14 mouse cellular contexts compared by ENCODE assay signal in the genomic region with DNA sequence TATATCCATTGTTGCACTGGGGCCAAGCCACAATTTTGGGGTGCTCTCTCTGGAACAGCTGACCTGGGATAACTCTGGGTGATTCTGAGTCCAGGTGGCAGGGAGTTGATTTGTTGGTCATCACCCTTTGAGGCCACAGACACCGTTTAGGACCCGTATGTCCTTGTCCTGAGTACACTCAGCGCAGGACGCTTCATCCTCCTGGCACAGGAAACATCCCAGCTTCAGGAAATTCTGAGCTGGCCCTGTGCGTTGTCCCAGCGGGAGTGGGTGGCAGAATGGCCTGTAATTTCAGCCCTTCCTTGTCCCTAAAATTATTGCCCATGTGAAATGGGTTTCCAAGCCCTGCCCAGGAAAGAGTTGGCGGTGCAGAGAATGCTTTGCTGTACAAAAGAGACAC. TPM values are rescaled to one million over a fixed set of nuclear protein-coding genes. Genes with fewer than 3 reads are reported as not detected.
A peak's percentile ranks its signal among the peaks of the same experiment; 100 is the strongest.
DNase-seq lines count a peak whose midpoint lies in the region; ATAC-seq and TF ChIP-seq lines count a peak whose summit lies in the region.
"Had no signal": no experiment of that assay in that cellular context is flagged by ENCODE, and none has a peak within 500 bp of the region (broad histone marks: within the 10 kb centered on the region; RNA-seq: fewer than 3 reads in every experiment).

No protein-coding gene starts in this region.

- no peak overlapping the region for H3K4me3 ChIP-seq in hindbrain, embryonic 14.5 days (replicated peaks; ENCODE audit: low read length)
- H3K4me3 ChIP-seq in midbrain, postnatal 0 days (ENCODE audit: low read depth, low read length), result no peak overlapping the region
- H3K4me3 ChIP-seq: limb, embryonic 10.5 days; midbrain, embryonic 12.5 days; neural tube, embryonic 13.5 days had no signal

- no peaks in the 10 kb centered on the region for H3K9me3 ChIP-seq in hindbrain, embryonic 14.5 days (ENCODE audit: control insufficient read depth, low read length)
- no peaks in the 10 kb centered on the region for H3K9me3 ChIP-seq in midbrain, postnatal 0 days (ENCODE audit: low read length)
- H3K9me3 ChIP-seq: limb, embryonic 10.5 days; midbrain, embryonic 12.5 days; neural tube, embryonic 13.5 days had no signal

- no peaks in the 10 kb centered on the region for H3K27me3 ChIP-seq in hindbrain, embryonic 14.5 days (ENCODE audit: control insufficient read depth, insufficient read depth, low read length)
- H3K27me3 ChIP-seq in midbrain, postnatal 0 days (ENCODE audit: insufficient read depth, low read length), result no peaks in the 10 kb centered on the region; the same call in 1 of the 2 replicates

- no peak overlapping the region for H3K27ac ChIP-seq in hindbrain, embryonic 14.5 days
- no peak overlapping the region for H3K27ac ChIP-seq in midbrain, postnatal 0 days (ENCODE audit: low read depth, low read length)
- H3K27ac ChIP-seq: limb, embryonic 10.5 days; midbrain, embryonic 12.5 days; neural tube, embryonic 13.5 days; stomach, postnatal 0 days had no signal

- no peak overlapping the region for H3K4me2 ChIP-seq in hindbrain, embryonic 14.5 days (replicated peaks)
- H3K4me2 ChIP-seq in midbrain, postnatal 0 days (ENCODE audit: low read depth, low read length, poor library complexity, severe bottlenecking), result no peak overlapping the region
- H3K4me2 ChIP-seq: midbrain, embryonic 12.5 days; neural tube, embryonic 13.5 days had no signal

- 83% methylated on average over 7 of the region's 7 CpGs for WGBS in hindbrain, embryonic 14.5 days
- 89% methylated on average over 7 of the region's 7 CpGs for WGBS in midbrain, postnatal 0 days

- intact Hi-C loops in heart, postnatal 10 days (cut with DNase I), result no loop called here

- peak; percentile 0 to 3 for DNase-seq in heart, postnatal 10 days
- DNase-seq in heart, adult 9 months (ENCODE audit: low spot score in 2 of 2), result no peak
- DNase-seq in layer of hippocampus, postnatal 10 days (ENCODE audit: low spot score in 2 of 2), result peak; percentile 3 to 9
- DNase-seq in layer of hippocampus, postnatal 25 days (ENCODE audit: extremely low spot score in 1 of 2, low spot score in 1 of 2), result no peak
- peak; percentile 15 for DNase-seq in urinary bladder, adult 2 months (ENCODE audit: low spot score)
- no peak for DNase-seq in urinary bladder, postnatal 10 days (ENCODE audit: low spot score)
- DNase-seq in hindbrain, embryonic 14.5 days (ENCODE audit: low spot score), result no peak
- no peak for DNase-seq in midbrain, postnatal 0 days (ENCODE audit: low spot score)

- no peak for ATAC-seq in hindbrain, embryonic 14.5 days (ENCODE audit: low FRiP score)
- no peak for ATAC-seq in midbrain, postnatal 0 days (ENCODE audit: low FRiP score)
- ATAC-seq: CD4-positive, CD25-positive, alpha-beta regulatory T cell, adult 4 months; forebrain, embryonic 14.5 days had no signal

- H3K4me1 ChIP-seq in hindbrain, embryonic 14.5 days (replicated peaks; ENCODE audit: control insufficient read depth, insufficient read depth, low read length), result no peaks in the 10 kb centered on the region
- no peaks in the 10 kb centered on the region for H3K4me1 ChIP-seq in midbrain, postnatal 0 days (ENCODE audit: insufficient read depth, low read length)

- no peaks in the 10 kb centered on the region for H3K36me3 ChIP-seq in hindbrain, embryonic 14.5 days (replicated peaks; ENCODE audit: control insufficient read depth, insufficient read depth)
- no peaks in the 10 kb centered on the region for H3K36me3 ChIP-seq in midbrain, postnatal 0 days (ENCODE audit: insufficient read depth, low read length)
- H3K36me3 ChIP-seq: limb, embryonic 10.5 days; midbrain, embryonic 12.5 days; neural tube, embryonic 13.5 days had no signal

- no peak for TF ChIP-seq CTCF in midbrain, postnatal 0 days (IDR thresholded peaks at IDR 0.05)

- no peak overlapping the region for H3K9ac ChIP-seq in hindbrain, embryonic 14.5 days
- no peak overlapping the region for H3K9ac ChIP-seq in midbrain, postnatal 0 days (replicated peaks; ENCODE audit: low read length, poor library complexity, severe bottlenecking)
- H3K9ac ChIP-seq: midbrain, embryonic 12.5 days; neural tube, embryonic 13.5 days had no signal

RNA-seq across cellular contexts. Expression of a gene that starts 37.6 kb away (rescaled TPM):
- 10 to 100 TPM; 35.8 to 39.7 TPM for total RNA-seq in heart, postnatal 10 days (2021)
- 1 to 10 TPM; 2.3 to 2.8 TPM for total RNA-seq in layer of hippocampus, postnatal 10 days (2021)
- 1 to 10 TPM; 1.1 TPM for total RNA-seq in layer of hippocampus, postnatal 25 days (2021)
- 98.4 and 106 TPM in 2 replicates for polyA plus RNA-seq in urinary bladder, adult 2 months (2012; rRNA removed)
- polyA plus RNA-seq in hindbrain, embryonic 14.5 days (2014; fragmentation: Nextera tagmentation; extraction: Ambion mirVana), result 3.8 and 4.9 TPM in 2 replicates
- total RNA-seq in midbrain, postnatal 0 days (2014; rRNA removed), result 4.3 and 6.1 TPM in 2 replicates
- polyA plus RNA-seq in midbrain, postnatal 0 days (2015; fragmentation: Nextera tagmentation; extraction: Ambion mirVana), result 3.9 and 4.7 TPM in 2 replicates

Comparison
In these comparisons a context has a peak if more than half of its experiments do, and no peak if none do; other contexts are left out.
1. DNase-seq: peak in heart, postnatal 10 days (2 of 2), layer of hippocampus, postnatal 10 days (2 of 2) and urinary bladder, adult 2 months (single experiment); none in heart, adult 9 months (0 of 2), layer of hippocampus, postnatal 25 days (0 of 2), urinary bladder, postnatal 10 days (single experiment), hindbrain, embryonic 14.5 days (single experiment) and midbrain, postnatal 0 days (single experiment).